Mouse (Mus musculus) megakaryocyte-erythroid progenitor cell, adult 5-6 weeks (primary cell): ENCODE results near the gene Rab31. TPM values are rescaled to one million over a fixed set of nuclear protein-coding genes. Genes with fewer than 3 reads are reported as not detected.

Source experiments
- ATAC-seq: replicated peaks from 2 replicates; pipeline ENCODE4 v1.8.0; 2016; ENCODE audit warnings: mild to moderate bottlenecking, inconsistent platforms; ENCODE audit not compliant: severe bottlenecking, poor library complexity, low FRiP score, low TSS enrichment
- total RNA-seq, 2 experiments: library from RNA; stranded (forward) in 1 of 2; stranded (reverse) in 1 of 2; fragments of 200-1000, 215-1000 nt in 1 of 2; fragments of >200 nt in 1 of 2; fragmentation: Nextera tagmentation in 1 of 2; gene quantifications; 2 replicates each; pipeline ENCODE4 v1.2.3; 2014 to 2017

The Rab31 gene
- total RNA-seq, 2 experiments from 2014 or later: 1.3 to 3.4 TPM

GRCm38 (mm10) chr17:65676536-65676935, 96.0 kb downstream of the Rab31 start:
- ATAC-seq: no peak

DNA sequence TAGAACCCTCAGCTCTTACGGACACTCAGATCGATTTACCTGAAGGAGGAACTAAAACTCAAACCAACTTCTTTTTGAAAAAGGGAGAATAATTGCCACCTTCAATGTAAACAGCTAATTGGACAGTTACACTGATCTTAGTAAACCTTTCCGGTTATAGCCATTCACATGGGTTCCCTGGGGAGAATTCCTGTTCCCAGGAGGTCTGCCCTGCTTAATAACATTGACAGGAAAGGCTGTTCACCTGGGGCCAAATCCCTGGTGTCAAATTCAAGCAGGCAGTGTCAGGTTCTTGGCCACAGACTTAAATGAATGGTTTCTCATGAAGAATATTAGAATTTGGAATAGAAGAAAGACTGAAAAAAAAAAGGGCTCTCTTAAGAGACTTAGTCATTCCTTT, 96.6 kb downstream of the Rab31 start:
- ATAC-seq: no peak

DNA sequence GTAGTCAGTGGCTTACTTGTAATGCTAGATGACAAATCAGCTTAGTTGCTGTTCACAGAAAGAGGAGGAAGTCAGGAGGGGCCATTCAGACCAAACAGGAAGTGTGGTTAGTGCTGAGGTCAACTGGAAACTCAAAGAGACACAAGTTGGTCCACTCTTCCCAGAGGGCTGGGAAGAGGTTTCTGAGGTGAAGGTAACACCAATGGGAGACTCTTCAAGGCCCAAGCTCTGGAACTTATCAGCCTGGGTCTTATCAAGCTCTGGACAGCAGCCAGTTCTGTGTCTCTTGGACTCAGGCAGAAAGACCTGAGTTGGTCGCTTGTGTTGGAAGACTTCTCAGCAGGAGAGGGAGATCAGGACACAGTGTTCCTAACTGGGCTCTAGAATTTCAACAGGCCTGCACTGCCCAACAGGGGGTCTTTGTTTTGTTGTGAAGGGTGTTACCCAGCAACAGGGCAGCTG, 97.8 kb downstream of the Rab31 start:
- ATAC-seq: peak; percentile 72

- no peak for ATAC-seq
Measured at GRCm38 (mm10) chr17:65672926-65673325, 99.6 kb downstream of the Rab31 start.

DNA sequence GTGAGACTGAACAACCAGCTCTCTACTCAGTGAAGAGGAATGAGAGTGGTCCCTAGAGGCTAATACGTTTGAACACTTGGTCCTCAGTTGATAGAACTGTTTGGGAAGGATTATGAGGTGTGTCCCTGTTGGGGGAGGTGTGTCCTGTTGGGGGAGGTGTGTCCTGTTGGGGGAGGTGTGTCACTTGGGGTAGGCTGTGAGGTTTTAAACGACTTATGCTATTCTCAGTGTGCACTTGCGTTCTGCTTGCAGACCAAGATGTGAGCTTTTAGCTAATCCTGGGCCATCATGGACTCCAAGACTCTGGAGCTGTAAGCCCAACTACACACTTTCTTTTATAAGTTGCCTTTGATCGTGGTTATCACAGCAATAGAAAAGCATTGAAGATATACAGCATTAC, 103.5 kb downstream of the Rab31 start:
- ATAC-seq: no peak

- no peak for ATAC-seq
Measured at GRCm38 (mm10) chr17:65667792-65668191, 104.8 kb downstream of the Rab31 start.

DNA sequence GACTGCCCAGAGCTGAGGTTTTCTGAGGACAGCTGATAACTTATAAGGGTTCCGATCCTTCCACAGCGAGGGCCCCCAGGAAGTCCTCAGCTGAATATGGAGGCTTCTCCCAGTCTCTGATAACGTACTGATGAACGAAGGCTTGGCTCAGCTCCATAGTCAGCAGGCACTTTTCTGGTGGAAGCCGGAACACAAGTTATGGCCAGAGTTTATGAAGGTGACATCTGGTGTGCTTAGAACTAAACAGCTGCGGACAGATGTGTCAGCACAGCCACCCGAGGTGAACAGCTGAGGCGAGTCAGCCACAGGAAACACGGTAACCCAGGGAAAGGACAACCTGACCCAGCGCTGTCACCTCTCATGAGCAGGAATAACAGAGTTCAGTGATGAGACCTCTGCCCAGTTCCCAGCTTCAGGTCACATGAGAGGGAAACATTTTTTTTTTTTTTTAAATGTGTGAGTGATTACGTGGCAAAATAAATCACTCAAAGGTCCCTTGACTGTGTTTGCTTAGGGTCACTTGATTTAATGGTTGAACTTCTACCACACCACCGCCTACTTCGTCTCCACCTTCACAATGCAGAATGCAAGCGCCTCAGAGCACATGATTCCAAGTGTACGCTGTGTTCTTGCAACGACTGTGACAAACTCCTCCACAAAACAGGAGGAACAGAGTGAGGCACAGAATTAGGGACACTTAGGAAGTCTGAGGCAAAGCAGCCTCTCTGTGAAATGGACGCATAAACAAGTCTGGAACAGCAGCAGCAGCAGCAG, 106.0 kb downstream of the Rab31 start:
- ATAC-seq: peak; percentile 45

GRCm38 (mm10) chr17:65665786-65666387, 106.7 kb downstream of the Rab31 start:
- ATAC-seq: no peak

GRCm38 (mm10) chr17:65663329-65664078, 109.0 kb downstream of the Rab31 start:
- peak; percentile 90 for ATAC-seq

DNA sequence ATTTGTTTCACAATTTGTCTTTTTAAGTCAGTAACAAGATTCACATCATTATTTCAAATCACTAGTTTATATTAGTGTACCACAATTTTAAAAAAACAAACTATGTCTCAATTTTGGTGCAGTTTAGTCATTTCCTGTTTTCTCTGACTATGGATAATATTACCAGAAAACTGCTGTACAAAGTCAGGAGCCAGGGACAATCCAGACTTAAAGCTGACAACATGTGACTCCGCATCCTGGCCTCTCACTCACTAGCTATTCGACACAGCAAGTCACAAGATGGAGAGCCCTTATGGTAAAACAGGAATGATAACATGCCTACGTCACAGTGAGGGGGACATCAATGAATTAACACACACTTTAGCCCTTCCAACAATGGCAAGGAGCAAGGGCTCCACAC, 109.9 kb downstream of the Rab31 start:
- no peak for ATAC-seq

DNA sequence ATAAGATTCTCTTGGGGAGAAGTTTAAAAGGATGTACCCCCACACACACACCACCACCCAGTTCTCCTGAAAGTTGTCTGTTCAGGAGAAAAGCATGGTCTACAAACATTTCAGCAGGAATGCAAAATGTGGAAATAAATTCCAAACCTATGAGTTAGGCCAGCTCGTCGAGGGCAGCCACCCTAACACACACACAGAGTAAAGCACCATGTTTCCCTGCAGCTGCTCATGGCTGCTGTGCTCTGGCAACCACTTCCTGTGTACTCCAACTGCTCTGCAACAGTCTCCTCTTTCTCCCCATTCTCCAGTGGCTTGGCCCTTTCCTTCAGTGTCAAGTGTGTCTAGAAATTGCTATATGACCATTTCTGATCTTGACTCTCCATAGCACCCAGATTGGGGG, 114.1 kb downstream of the Rab31 start:
- ATAC-seq: no peak

DNA sequence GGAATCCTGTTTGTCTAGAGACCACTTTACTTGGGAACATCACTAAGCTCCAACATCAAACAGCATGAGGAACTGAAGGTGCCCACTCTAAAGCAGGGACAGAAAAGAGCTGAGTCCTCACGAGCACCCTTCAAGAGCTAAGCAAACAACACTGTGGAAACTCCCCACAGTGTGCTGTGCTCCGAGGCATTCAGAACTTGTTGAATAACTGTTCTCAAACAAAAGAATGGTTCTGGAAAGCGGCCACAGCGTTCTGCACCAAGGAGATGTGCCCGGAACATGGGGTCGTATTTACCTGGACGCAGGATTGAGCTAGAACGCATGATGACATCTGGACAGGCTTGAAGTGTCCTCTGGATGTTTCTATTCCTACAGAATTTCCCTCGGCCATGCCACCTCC, 114.6 kb downstream of the Rab31 start:
- ATAC-seq: no peak

- no peak for ATAC-seq
Measured at GRCm38 (mm10) chr17:65656731-65657130, 115.8 kb downstream of the Rab31 start.

DNA sequence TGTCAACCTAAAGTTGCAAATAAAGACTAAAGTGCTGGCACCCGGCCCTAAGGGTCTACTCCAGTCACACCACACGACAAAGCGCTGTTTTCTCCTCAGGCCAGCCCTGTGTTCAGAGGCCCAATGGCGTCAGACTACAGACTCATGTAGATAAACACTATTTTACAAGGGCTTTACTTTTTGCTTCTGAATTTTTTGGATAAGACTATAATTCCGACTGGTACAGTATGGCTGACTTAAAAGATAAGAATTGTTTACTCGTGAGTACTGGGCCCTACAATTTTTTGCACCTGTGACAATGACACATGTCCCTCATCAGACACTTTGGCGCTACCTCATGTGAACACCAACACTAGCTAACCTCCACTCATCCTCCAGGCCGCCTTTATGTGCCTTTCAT, 116.5 kb downstream of the Rab31 start:
- peak; percentile 86 for ATAC-seq

GRCm38 (mm10) chr17:65655608-65656007, 116.9 kb downstream of the Rab31 start:
- ATAC-seq: peak; percentile 16

DNA sequence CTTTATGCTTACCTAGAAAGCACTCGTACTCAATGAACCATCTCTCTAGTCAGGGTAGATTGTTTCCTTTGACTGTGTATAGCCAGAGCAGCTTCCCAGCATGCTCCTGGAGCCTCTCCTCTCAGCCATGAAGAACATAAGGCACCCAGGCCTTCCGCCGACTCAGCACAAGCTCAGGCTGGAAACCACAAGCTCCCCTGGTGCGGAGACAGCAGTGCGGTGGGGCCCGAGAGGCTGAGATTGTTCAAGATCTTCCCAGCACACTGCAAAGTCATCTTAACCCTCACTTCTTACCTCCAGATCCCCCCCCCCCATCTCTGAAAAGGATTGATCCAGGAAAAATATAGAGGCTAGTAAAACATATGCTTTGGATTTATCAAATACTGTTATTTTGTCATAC, 122.0 kb downstream of the Rab31 start:
- no peak for ATAC-seq

DNA sequence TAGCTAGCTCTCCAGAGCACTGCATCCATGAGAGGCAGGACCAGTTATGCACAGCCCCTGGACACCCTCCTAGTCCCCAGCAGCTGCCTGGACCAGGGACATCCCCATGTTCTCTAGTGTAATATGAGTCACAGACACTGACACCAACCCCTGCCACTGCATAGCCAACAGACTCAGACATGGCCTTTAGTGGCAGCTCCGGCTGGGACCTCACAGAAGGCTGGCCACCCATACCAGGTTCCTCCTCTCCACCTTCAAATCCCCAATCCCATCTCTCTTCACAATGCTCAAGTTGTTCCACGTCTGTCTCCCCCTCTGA, 123.4 kb downstream of the Rab31 start:
- no peak for ATAC-seq

GRCm38 (mm10) chr17:65648371-65649174, 124.0 kb downstream of the Rab31 start:
- no peak for ATAC-seq

DNA sequence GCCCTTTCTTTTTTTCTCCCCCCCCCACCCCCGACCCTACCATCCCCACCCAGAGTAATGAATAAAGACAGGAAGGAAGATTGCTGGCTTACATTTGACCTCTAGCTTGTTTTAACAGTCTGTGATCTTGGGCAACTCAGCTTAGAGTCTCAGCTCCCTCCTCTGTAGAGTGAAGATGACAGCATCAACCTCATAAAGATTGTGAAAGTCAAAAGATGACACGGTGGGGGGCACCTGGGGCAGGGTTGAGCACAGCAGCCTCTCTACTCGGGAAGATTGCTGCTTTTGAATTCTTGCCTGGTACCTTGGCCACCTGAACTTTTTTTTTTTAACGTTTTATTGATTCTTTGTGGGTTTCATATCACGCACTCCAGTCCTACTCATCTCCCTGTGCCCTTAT, 124.6 kb downstream of the Rab31 start:
- no peak for ATAC-seq

GRCm38 (mm10) chr17:65647226-65647625, 125.3 kb downstream of the Rab31 start:
- 0 out of 2 replicates have a peak, but pooled peaks have one; percentile 14 for ATAC-seq
